Mouse (Mus musculus) ES-E14 (cell line): ENCODE data around the gene Shh. TPM values are rescaled to one million over a fixed set of nuclear protein-coding genes. Genes with fewer than 3 reads are reported as not detected.

ENCODE experiments used
- DNase-seq: peaks from one replicate; pipeline ENCODE4 v3.0.0-alpha.2; 2013; ENCODE audit warnings: low read depth, low spot score
- H3K27ac ChIP-seq: 2 replicates; pipeline ENCODE4 v1.5.1; 2012; ENCODE audit warnings: low read depth, mild to moderate bottlenecking, low read length, moderate library complexity, mixed read lengths; ENCODE audit not compliant: poor library complexity, insufficient read depth, severe bottlenecking
- H3K36me3 ChIP-seq: 2 replicates; pipeline ENCODE4 v1.6.1; 2012; ENCODE audit warnings: mild to moderate bottlenecking, low read length, moderate library complexity, mixed read lengths; ENCODE audit not compliant: control insufficient read depth, poor library complexity, insufficient read depth, severe bottlenecking
- H3K4me1 ChIP-seq, 2 experiments: fragments of 150-350 bp in 1 of 2; sonication (generic) in 1 of 2; 2 replicates each; pipeline ENCODE4 v1.6.1; 2012; ENCODE audit warnings: low read length in 2 of 2, mild to moderate bottlenecking in 1 of 2, mixed read lengths in 1 of 2; ENCODE audit not compliant: control insufficient read depth in 2 of 2, insufficient read depth in 2 of 2, poor library complexity in 1 of 2
- H3K4me3 ChIP-seq, 2 experiments: fragments of 150-350 bp in 1 of 2; sonication (generic) in 1 of 2; 2 replicates each; pipeline ENCODE4 v1.5.1; 2012; ENCODE audit warnings: low read length in 2 of 2, low read depth in 1 of 2, mild to moderate bottlenecking in 1 of 2, mixed read lengths in 1 of 2; ENCODE audit not compliant: insufficient read depth in 1 of 2, poor library complexity in 1 of 2, severe bottlenecking in 1 of 2
- H3K9ac ChIP-seq: 2 replicates; pipeline ENCODE4 v1.6.1; 2012; ENCODE audit warnings: low read depth, mild to moderate bottlenecking, low read length, mixed read lengths; ENCODE audit not compliant: poor library complexity, insufficient read depth, severe bottlenecking
- H3K9me3 ChIP-seq: fragments of 150-350 bp; sonication (generic); 2 replicates; pipeline ENCODE4 v1.6.1; 2012; ENCODE audit warnings: low read depth, mild to moderate bottlenecking, low read length; ENCODE audit not compliant: control insufficient read depth, insufficient read depth
- CHD2 ChIP-seq: IDR thresholded peaks from 2 replicates; pipeline ENCODE4 v1.6.1; 2014; ENCODE audit warnings: mild to moderate bottlenecking, low read depth, low read length, inconsistent platforms
- HCFC1 ChIP-seq: IDR thresholded peaks from 2 replicates; pipeline ENCODE4 v1.6.1; 2012; ENCODE audit warnings: low read length, inconsistent platforms, borderline replicate concordance; ENCODE audit not compliant: insufficient read depth
- MAFK ChIP-seq: IDR thresholded peaks from 2 replicates; pipeline ENCODE4 v1.6.1; 2014; ENCODE audit warnings: mild to moderate bottlenecking, low read depth, low read length, inconsistent platforms; ENCODE audit not compliant: insufficient read depth
- ZC3H11A ChIP-seq: IDR thresholded peaks from 2 replicates; pipeline ENCODE4 v1.6.1; 2012; ENCODE audit warnings: low read depth, mild to moderate bottlenecking, inconsistent platforms, low read length, borderline replicate concordance
- ZNF384 ChIP-seq: IDR thresholded peaks from 2 replicates; pipeline ENCODE4 v1.6.1; 2012; ENCODE audit warnings: low read depth, low read length, inconsistent platforms
- in situ Hi-C, 2 experiments: fragments of 600-800 bp; cut with MboI; formaldehyde crosslinking; loops; one replicate each; pipeline ENCODE4 v1.15.1; 2025; ENCODE audit warnings: low sequenced_read_pairs in 2 of 2, inconsistent platforms in 1 of 2; ENCODE audit not compliant: unreplicated experiment in 2 of 2
- total RNA-seq: library from RNA; depleted of rRNA; stranded (reverse); fragments of 300-350 nt; gene quantifications from 2 replicates; pipeline ENCODE4 v1.2.3, GENCODE M21; 2012; rRNA removed

Gene Shh
- not detected in 2 replicates for total RNA-seq

GRCm38 (mm10) chr5:28466760-28467306 is at the start of gene Shh:
Shh (minus strand) TSS chr5:28467256.
- Histone ChIP-seq H3K27ac (no peak within 1 kb of the TSS), H3K4me1 (peaks cover 0 to 8% of the 10 kb centered on the region in 2 experiments; a peak in 1 of 4 replicates), H3K36me3 (no peaks in the 10 kb centered on the region), H3K4me3 (peak within 1 kb of the TSS; percentile 5 to 39; a peak in 3 of 4 replicates), H3K9me3 (no peaks in the 10 kb centered on the region), H3K9ac (no peak within 1 kb of the TSS)
- no peak for DNase-seq
- in situ Hi-C loops: loop anchor here (10.0 to 25.0 kb wide), 4 partner anchors 302 to 1008 kb away; partner anchors contain the start of genes En2 (in 1 of the 2) and Mnx1 (in 1 of the 2)
- TF ChIP-seq ZNF384 (no peak), MAFK (no peak)

GRCm38 (mm10) chr5:28500792-28501439 is 33.9 kb upstream of the Shh start:
- Histone ChIP-seq H3K4me3 (no peak overlapping the region), H3K9me3 (no peaks in the 10 kb centered on the region), H3K4me1 (no peaks in the 10 kb centered on the region), H3K27ac (no peak overlapping the region), H3K9ac (no peak overlapping the region), H3K36me3 (no peaks in the 10 kb centered on the region)
- in situ Hi-C loops: no loop called here
- DNase-seq: no peak
- no peak for TF ChIP-seq CHD2
- no peak for TF ChIP-seq HCFC1
- no peak for TF ChIP-seq MAFK
- no peak for TF ChIP-seq ZC3H11A
- TF ChIP-seq ZNF384: no peak

- H3K27ac ChIP-seq: no peak overlapping the region
- H3K9me3 ChIP-seq: no peaks in the 10 kb centered on the region
- no peak overlapping the region for H3K9ac ChIP-seq
- no peaks in the 10 kb centered on the region for H3K36me3 ChIP-seq
- DNase-seq: no peak
- no peaks in the 10 kb centered on the region for H3K4me1 ChIP-seq
- H3K4me3 ChIP-seq: no peak overlapping the region
- TF ChIP-seq ZNF384 (no peak), ZC3H11A (no peak), HCFC1 (no peak), CHD2 (no peak), MAFK (no peak)
- in situ Hi-C loops: no loop called here
Observed at GRCm38 (mm10) chr5:28498846-28499245, 31.8 kb upstream of the Shh start.

GRCm38 (mm10) chr5:28495712-28496650 is 28.9 kb upstream of the Shh start:
- H3K9me3 ChIP-seq: no peaks in the 10 kb centered on the region
- no peaks in the 10 kb centered on the region for H3K36me3 ChIP-seq
- TF ChIP-seq CHD2: no peak
- no peak for TF ChIP-seq ZC3H11A
- no peak for TF ChIP-seq MAFK
- no peak for TF ChIP-seq ZNF384
- no peak for TF ChIP-seq HCFC1
- no peak overlapping the region for H3K27ac ChIP-seq
- H3K4me1 ChIP-seq: no peaks in the 10 kb centered on the region
- H3K4me3 ChIP-seq: no peak overlapping the region
- in situ Hi-C loops: no loop called here
- no peak for DNase-seq
- H3K9ac ChIP-seq: no peak overlapping the region
